Mouse (Mus musculus): Measurements from ENCODE around the gene Kmo.

Gene Kmo

GRCm38 (mm10) chr1:175692997-175693361 lies 72.8 kb downstream of the Kmo start:
- Histone ChIP-seq H3K4me3 (replicated peaks; ENCODE audit: low read length) (peak overlapping the region; percentile 45; the same call in 1 of the 2 replicates), H3K36me3 (ENCODE audit: insufficient read depth, low read length) (peaks cover 5% of the 10 kb centered on the region), H3K4me1 (replicated peaks; ENCODE audit: low read depth, low read length) (peaks cover 24% of the 10 kb centered on the region), H3K27me3 (ENCODE audit: insufficient read depth, low read length) (no peaks in the 10 kb centered on the region), H3K9me3 (ENCODE audit: low read length) (no peaks in the 10 kb centered on the region; the same call in 1 of the 2 replicates)
- TF ChIP-seq NANOG (IDR thresholded peaks at IDR 0.05; ENCODE audit: borderline replicate concordance, low read length) (no peak), CTCF (conservative IDR thresholded peaks at IDR 0.05; ENCODE audit: low read length) (no peak), POU5F1 (IDR thresholded peaks at IDR 0.05; ENCODE audit: borderline replicate concordance, low read length) (no peak)

- no peaks in the 10 kb centered on the region for H3K27me3 ChIP-seq (ENCODE audit: insufficient read depth, low read length)
- TF ChIP-seq NANOG (IDR thresholded peaks at IDR 0.05; ENCODE audit: borderline replicate concordance, low read length) (no peak), CTCF (conservative IDR thresholded peaks at IDR 0.05; ENCODE audit: low read length) (no peak), POU5F1 (IDR thresholded peaks at IDR 0.05; ENCODE audit: borderline replicate concordance, low read length) (no peak)
- peaks cover under 1% of the 10 kb centered on the region; the same call in 1 of the 2 replicates for H3K36me3 ChIP-seq (ENCODE audit: insufficient read depth, low read length)
- H3K4me1 ChIP-seq (replicated peaks; ENCODE audit: low read depth, low read length): peaks cover 24% of the 10 kb centered on the region
- H3K9me3 ChIP-seq (ENCODE audit: low read length): no peaks in the 10 kb centered on the region; the same call in 1 of the 2 replicates
- H3K4me3 ChIP-seq (replicated peaks; ENCODE audit: low read length): no peak overlapping the region
Observed at GRCm38 (mm10) chr1:175693429-175693960, 73.3 kb downstream of the Kmo start.

- no peak within 1 kb of the TSS for H3K4me3 ChIP-seq (replicated peaks; ENCODE audit: low read length)
- no peaks in the 10 kb centered on the region; the same call in 1 of the 2 replicates for H3K9me3 ChIP-seq (ENCODE audit: low read length)
- peaks cover 14% of the 10 kb centered on the region; the same call in 1 of the 2 replicates for H3K4me1 ChIP-seq (replicated peaks; ENCODE audit: low read depth, low read length)
- H3K27me3 ChIP-seq (ENCODE audit: insufficient read depth, low read length): no peaks in the 10 kb centered on the region
- H3K36me3 ChIP-seq (ENCODE audit: insufficient read depth, low read length): no peaks in the 10 kb centered on the region
- no peak for TF ChIP-seq POU5F1 (IDR thresholded peaks at IDR 0.05; ENCODE audit: borderline replicate concordance, low read length)
- TF ChIP-seq CTCF (conservative IDR thresholded peaks at IDR 0.05; ENCODE audit: low read length): no peak
- TF ChIP-seq NANOG (IDR thresholded peaks at IDR 0.05; ENCODE audit: borderline replicate concordance, low read length): no peak
Observed at GRCm38 (mm10) chr1:175698293-175698692, 78.1 kb downstream of the Kmo start, which contains the start of gene Wdr64. Gene Wdr64, plus strand, starts transcription at chr1:175698593.

- H3K36me3 ChIP-seq (ENCODE audit: insufficient read depth, low read length): no peaks in the 10 kb centered on the region
- no peaks in the 10 kb centered on the region for H3K9me3 ChIP-seq (ENCODE audit: low read length)
- no peaks in the 10 kb centered on the region for H3K27me3 ChIP-seq (ENCODE audit: insufficient read depth, low read length)
- H3K4me3 ChIP-seq (replicated peaks; ENCODE audit: low read length): no peak overlapping the region
- TF ChIP-seq POU5F1 (IDR thresholded peaks at IDR 0.05; ENCODE audit: borderline replicate concordance, low read length): no peak
- TF ChIP-seq CTCF (conservative IDR thresholded peaks at IDR 0.05; ENCODE audit: low read length): no peak
- TF ChIP-seq NANOG (IDR thresholded peaks at IDR 0.05; ENCODE audit: borderline replicate concordance, low read length): no peak
- peaks cover 11% of the 10 kb centered on the region; the same call in 1 of the 2 replicates for H3K4me1 ChIP-seq (replicated peaks; ENCODE audit: low read depth, low read length)
Observed at GRCm38 (mm10) chr1:175699375-175699774, 79.2 kb downstream of the Kmo start.

GRCm38 (mm10) chr1:175699796-175700195 lies 79.6 kb downstream of the Kmo start:
- Histone ChIP-seq H3K27me3 (ENCODE audit: insufficient read depth, low read length) (no peaks in the 10 kb centered on the region), H3K4me1 (replicated peaks; ENCODE audit: low read depth, low read length) (peaks cover 11% of the 10 kb centered on the region; the same call in 1 of the 2 replicates), H3K4me3 (replicated peaks; ENCODE audit: low read length) (no peak overlapping the region), H3K9me3 (ENCODE audit: low read length) (no peaks in the 10 kb centered on the region), H3K36me3 (ENCODE audit: insufficient read depth, low read length) (no peaks in the 10 kb centered on the region)
- TF ChIP-seq CTCF (conservative IDR thresholded peaks at IDR 0.05; ENCODE audit: low read length): no peak

GRCm38 (mm10) chr1:175701145-175701544 lies 81.0 kb downstream of the Kmo start:
- no peak for TF ChIP-seq CTCF (conservative IDR thresholded peaks at IDR 0.05; ENCODE audit: low read length)
- TF ChIP-seq NANOG (IDR thresholded peaks at IDR 0.05; ENCODE audit: borderline replicate concordance, low read length): no peak
- no peak for TF ChIP-seq POU5F1 (IDR thresholded peaks at IDR 0.05; ENCODE audit: borderline replicate concordance, low read length)

GRCm38 (mm10) chr1:175707599-175707998 lies 87.4 kb downstream of the Kmo start:
- H3K27me3 ChIP-seq (ENCODE audit: insufficient read depth, low read length): no peaks in the 10 kb centered on the region
- no peak overlapping the region for H3K4me3 ChIP-seq (replicated peaks; ENCODE audit: low read length)
- TF ChIP-seq CTCF (conservative IDR thresholded peaks at IDR 0.05; ENCODE audit: low read length) (no peak), NANOG (IDR thresholded peaks at IDR 0.05; ENCODE audit: borderline replicate concordance, low read length) (no peak), POU5F1 (IDR thresholded peaks at IDR 0.05; ENCODE audit: borderline replicate concordance, low read length) (no peak)
- H3K9me3 ChIP-seq (ENCODE audit: low read length): no peaks in the 10 kb centered on the region
- H3K36me3 ChIP-seq (ENCODE audit: insufficient read depth, low read length): no peaks in the 10 kb centered on the region
- H3K4me1 ChIP-seq (replicated peaks; ENCODE audit: low read depth, low read length): peaks cover 8% of the 10 kb centered on the region

More at GRCm38 (mm10) chr1:175701145-175701544, 81.0 kb downstream of the Kmo start:
- H3K27me3 ChIP-seq (ENCODE audit: insufficient read depth, low read length): no peaks in the 10 kb centered on the region
- peaks cover 11% of the 10 kb centered on the region; the same call in 1 of the 2 replicates for H3K4me1 ChIP-seq (replicated peaks; ENCODE audit: low read depth, low read length)
- no peaks in the 10 kb centered on the region for H3K36me3 ChIP-seq (ENCODE audit: insufficient read depth, low read length)
- no peaks in the 10 kb centered on the region for H3K9me3 ChIP-seq (ENCODE audit: low read length)
- no peak overlapping the region for H3K4me3 ChIP-seq (replicated peaks; ENCODE audit: low read length)

GRCm38 (mm10) chr1:175708013-175708412 lies 87.8 kb downstream of the Kmo start:
- no peak for TF ChIP-seq NANOG (IDR thresholded peaks at IDR 0.05; ENCODE audit: borderline replicate concordance, low read length)
- TF ChIP-seq CTCF (conservative IDR thresholded peaks at IDR 0.05; ENCODE audit: low read length): no peak
- no peak for TF ChIP-seq POU5F1 (IDR thresholded peaks at IDR 0.05; ENCODE audit: borderline replicate concordance, low read length)
- Histone ChIP-seq H3K36me3 (ENCODE audit: insufficient read depth, low read length) (no peaks in the 10 kb centered on the region), H3K9me3 (ENCODE audit: low read length) (no peaks in the 10 kb centered on the region), H3K27me3 (ENCODE audit: insufficient read depth, low read length) (no peaks in the 10 kb centered on the region), H3K4me1 (replicated peaks; ENCODE audit: low read depth, low read length) (peaks cover 12% of the 10 kb centered on the region), H3K4me3 (replicated peaks; ENCODE audit: low read length) (no peak overlapping the region)

Data from E14TG2a.4 (cell line).